ENCODE assay signal across 29 mouse cellular contexts in the genomic region with DNA sequence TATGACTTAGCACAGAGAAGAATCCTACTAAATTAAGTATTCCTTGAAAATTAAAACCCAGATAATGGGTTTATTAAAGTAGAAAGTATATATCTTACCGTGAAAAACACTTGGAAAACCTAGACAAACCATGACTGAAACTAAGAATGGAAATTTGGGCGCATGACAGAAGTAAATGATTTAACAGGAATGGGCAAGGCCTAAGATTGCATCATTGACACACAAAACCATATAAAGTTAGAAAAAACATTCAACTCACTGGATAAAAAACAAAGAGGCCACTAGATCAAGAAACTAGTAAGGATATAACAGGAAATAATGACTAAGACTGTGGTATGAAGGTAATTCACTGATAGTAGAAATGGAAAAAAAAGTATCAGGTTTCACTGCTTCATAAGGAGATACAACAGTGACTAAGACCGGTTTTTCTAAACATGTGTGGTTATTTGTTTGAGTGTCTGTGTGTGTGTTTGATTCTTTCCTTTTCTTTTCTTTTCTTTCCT. TPM values are rescaled to one million over a fixed set of nuclear protein-coding genes. Genes with fewer than 3 reads are reported as not detected.
"Had no signal": no experiment of that assay in that cellular context is flagged by ENCODE, and none has a peak within 500 bp of the region (broad histone marks: within the 10 kb centered on the region; RNA-seq: fewer than 3 reads in every experiment).

No protein-coding gene starts in this region.

- H3K9me3 ChIP-seq: lung, embryonic 15.5 days; midbrain, embryonic 13.5 days; midbrain, embryonic 15.5 days; neural tube, embryonic 13.5 days; neural tube, embryonic 15.5 days had no signal

- H3K4me3 ChIP-seq: lung, embryonic 15.5 days; megakaryocyte, embryonic 14.5 days; midbrain, embryonic 13.5 days; midbrain, embryonic 15.5 days; neural tube, embryonic 13.5 days; neural tube, embryonic 15.5 days had no signal

- H3K36me3 ChIP-seq: lung, embryonic 15.5 days; midbrain, embryonic 13.5 days; midbrain, embryonic 15.5 days; neural tube, embryonic 13.5 days; neural tube, embryonic 15.5 days had no signal

- H3K27me3 ChIP-seq: lung, embryonic 15.5 days; megakaryocyte, embryonic 14.5 days; midbrain, embryonic 13.5 days; midbrain, embryonic 15.5 days; neural tube, embryonic 13.5 days; neural tube, embryonic 15.5 days had no signal

- DNase-seq: liver, postnatal 0 days; lung, adult 2 months; lung, postnatal 14 days; lung, postnatal 36 days; retina, postnatal 1 day; right cerebral cortex, adult 18-20 months; right cerebral cortex, postnatal 14 days; right cerebral cortex, postnatal 4 days; spleen, adult 18-20 months; thymus, adult 18-20 months; thymus, postnatal 14 days; thymus, postnatal 36 days had no signal

- H3K4me2 ChIP-seq: lung, embryonic 15.5 days; midbrain, embryonic 11.5 days; midbrain, embryonic 13.5 days; midbrain, embryonic 15.5 days; neural tube, embryonic 13.5 days; neural tube, embryonic 15.5 days had no signal

- ATAC-seq: liver, postnatal 0 days; lung, postnatal 0 days; midbrain, embryonic 13.5 days; midbrain, embryonic 15.5 days had no signal

- H3K9ac ChIP-seq: liver, postnatal 0 days; lung, embryonic 15.5 days; midbrain, embryonic 13.5 days; midbrain, embryonic 15.5 days; neural tube, embryonic 13.5 days; neural tube, embryonic 15.5 days had no signal

- H3K4me1 ChIP-seq: lung, embryonic 15.5 days; megakaryocyte, embryonic 14.5 days; midbrain, embryonic 13.5 days; midbrain, embryonic 15.5 days; neural tube, embryonic 13.5 days; neural tube, embryonic 15.5 days had no signal

- H3K27ac ChIP-seq: lung, embryonic 15.5 days; macrophage; midbrain, embryonic 13.5 days; midbrain, embryonic 15.5 days; neural tube, embryonic 13.5 days; neural tube, embryonic 15.5 days had no signal

RNA-seq across cellular contexts. Expression of gene Usp17la, which starts 1.5 kb away (rescaled TPM):
- total RNA-seq: megakaryocyte progenitor cell, adult 5-6 weeks; midbrain, postnatal 0 days; monocyte, adult 5-6 weeks had no signal
- polyA plus RNA-seq: liver, postnatal 0 days; lung, adult 2 months; lung, embryonic 15.5 days; lung, postnatal 0 days; macrophage; midbrain, embryonic 11.5 days; midbrain, embryonic 13.5 days; midbrain, embryonic 15.5 days; midbrain, postnatal 0 days; neural tube, embryonic 11.5 days; neural tube, embryonic 13.5 days; neural tube, embryonic 15.5 days; small intestine, adult 2 months; stomach, embryonic 14.5 days; stomach, embryonic 16.5 days; thymus, postnatal 0 days had no signal

RNA-seq across cellular contexts. Expression of gene Usp17lb, which starts 12.9 kb away (rescaled TPM):
- total RNA-seq: megakaryocyte progenitor cell, adult 5-6 weeks; midbrain, postnatal 0 days; monocyte, adult 5-6 weeks had no signal
- polyA plus RNA-seq: liver, postnatal 0 days; lung, adult 2 months; lung, embryonic 15.5 days; lung, postnatal 0 days; macrophage; midbrain, embryonic 11.5 days; midbrain, embryonic 13.5 days; midbrain, embryonic 15.5 days; midbrain, postnatal 0 days; neural tube, embryonic 11.5 days; neural tube, embryonic 13.5 days; neural tube, embryonic 15.5 days; small intestine, adult 2 months; stomach, embryonic 14.5 days; stomach, embryonic 16.5 days; thymus, postnatal 0 days had no signal

RNA-seq across cellular contexts. Expression of gene Olfr665, which starts 22.5 kb away (rescaled TPM):
- total RNA-seq: megakaryocyte progenitor cell, adult 5-6 weeks; midbrain, postnatal 0 days; monocyte, adult 5-6 weeks had no signal
- polyA plus RNA-seq: liver, postnatal 0 days; lung, adult 2 months; lung, embryonic 15.5 days; lung, postnatal 0 days; macrophage; midbrain, embryonic 11.5 days; midbrain, embryonic 13.5 days; midbrain, embryonic 15.5 days; midbrain, postnatal 0 days; neural tube, embryonic 11.5 days; neural tube, embryonic 13.5 days; neural tube, embryonic 15.5 days; small intestine, adult 2 months; stomach, embryonic 14.5 days; stomach, embryonic 16.5 days; thymus, postnatal 0 days had no signal

RNA-seq across cellular contexts. Expression of gene Olfr666, which starts 40.5 kb away (rescaled TPM):
- total RNA-seq: megakaryocyte progenitor cell, adult 5-6 weeks; midbrain, postnatal 0 days; monocyte, adult 5-6 weeks had no signal
- polyA plus RNA-seq: liver, postnatal 0 days; lung, adult 2 months; lung, embryonic 15.5 days; lung, postnatal 0 days; macrophage; midbrain, embryonic 11.5 days; midbrain, embryonic 13.5 days; midbrain, embryonic 15.5 days; midbrain, postnatal 0 days; neural tube, embryonic 11.5 days; neural tube, embryonic 13.5 days; neural tube, embryonic 15.5 days; small intestine, adult 2 months; stomach, embryonic 14.5 days; stomach, embryonic 16.5 days; thymus, postnatal 0 days had no signal
